Mouse (Mus musculus): ENCODE measurements around the gene Hamp2.

DNA sequence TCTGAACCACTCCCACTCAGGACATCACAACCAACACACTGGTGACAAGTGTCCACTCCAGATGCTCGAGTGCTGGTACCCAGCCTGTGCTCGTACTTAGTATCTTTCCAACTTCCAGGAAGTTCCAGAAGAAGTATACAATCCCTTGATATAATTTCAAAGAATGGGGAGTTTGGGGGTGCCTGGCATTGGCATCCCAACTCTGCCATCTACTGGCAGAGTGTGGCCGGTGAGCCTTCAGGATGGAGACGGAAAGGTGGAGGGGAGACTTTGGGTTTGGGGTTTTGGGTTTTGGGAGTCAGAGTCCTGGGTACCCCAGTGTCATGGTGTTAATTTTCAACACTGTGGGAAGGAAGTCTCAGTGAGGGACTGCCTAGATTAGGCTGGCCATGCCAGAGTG is 20.4 kb downstream of the Hamp2 start:
- TF ChIP-seq CTCF (IDR thresholded peaks at IDR 0.05; ENCODE audit: borderline replicate concordance, insufficient read depth, low read length) (no peak), POLR2A (IDR thresholded peaks at IDR 0.05; ENCODE audit: low read depth, low read length) (no peak)
